Mouse (Mus musculus) limb, embryonic 12.5 days (tissue): ENCODE results near the gene Rbfox1. TPM values are rescaled to one million over a fixed set of nuclear protein-coding genes. Genes with fewer than 3 reads are reported as not detected.

Experiments used
- ATAC-seq: fragments of 200-750 bp; cut with Nextera tagmentation; 2 replicates; pipeline ENCODE4 v1.8.0; 2017; ENCODE audit warnings: low read depth, moderate TSS enrichment; ENCODE audit not compliant: insufficient number of reproducible peaks, insufficient read depth, low FRiP score, low TSS enrichment
- H3K27ac ChIP-seq: fragments of 300-500 bp; sonication (generic); 2 replicates; pipeline ENCODE4 v1.5.1; 2016; ENCODE audit warnings: mild to moderate bottlenecking, moderate library complexity
- H3K27me3 ChIP-seq: fragments of 300-500 bp; sonication (generic); 2 replicates; pipeline ENCODE4 v1.6.1; 2016; ENCODE audit warnings: mild to moderate bottlenecking, moderate library complexity
- H3K36me3 ChIP-seq: fragments of 300-500 bp; sonication (generic); 2 replicates; pipeline ENCODE4 v1.6.1; 2016; ENCODE audit warnings: mild to moderate bottlenecking, moderate library complexity
- H3K4me1 ChIP-seq: fragments of 300-500 bp; sonication (generic); replicated peaks from 2 replicates; pipeline ENCODE4 v1.6.1; 2016
- H3K4me2 ChIP-seq: fragments of 300-500 bp; sonication (generic); 2 replicates; pipeline ENCODE4 v1.6.1; 2016; ENCODE audit warnings: mild to moderate bottlenecking, moderate library complexity
- H3K4me3 ChIP-seq: fragments of 300-500 bp; sonication (generic); replicated peaks from 2 replicates; pipeline ENCODE4 v1.5.1; 2016; ENCODE audit warnings: mild to moderate bottlenecking
- H3K9ac ChIP-seq: fragments of 300-500 bp; sonication (generic); replicated peaks from 2 replicates; pipeline ENCODE4 v1.6.1; 2016; ENCODE audit warnings: mild to moderate bottlenecking, moderate library complexity
- H3K9me3 ChIP-seq: fragments of 300-500 bp; sonication (generic); 2 replicates; pipeline ENCODE4 v1.6.1; 2016; ENCODE audit warnings: mild to moderate bottlenecking, moderate library complexity
- WGBS: fragments of 180-500 bp; shearing (Covaris S2); methylation state at CpG from one replicate; pipeline ENCODE4 v1.1.7; 2016; 5-methylcytosine and 5-hydroxymethylcytosine counted together
- polyA plus RNA-seq: library from polyadenylated mRNA; unstranded; fragments of >200 nt; fragmentation: Nextera tagmentation; extraction: Ambion mirVana; gene quantifications from 2 replicates; pipeline ENCODE4 v1.2.1, GENCODE M21; 2016

Rbfox1 gene
- polyA plus RNA-seq, 1 experiment from 2014 or later: 1.9 TPM

- WGBS: 89% methylated on average over 2 of the region's 2 CpGs
- H3K4me3 ChIP-seq: no peak overlapping the region
- ATAC-seq: no peak
- H3K27ac ChIP-seq: no peak overlapping the region
- H3K36me3 ChIP-seq: no peaks in the 10 kb centered on the region
- H3K4me2 ChIP-seq: no peak overlapping the region
- no peak overlapping the region for H3K9ac ChIP-seq
- no peaks in the 10 kb centered on the region for H3K9me3 ChIP-seq
- no peaks in the 10 kb centered on the region for H3K27me3 ChIP-seq
- no peaks in the 10 kb centered on the region for H3K4me1 ChIP-seq
These were observed 699.5 kb downstream of the Rbfox1 start for GRCm38 (mm10) chr16:6584700-6585099.

- no peaks in the 10 kb centered on the region for H3K4me1 ChIP-seq
- no peaks in the 10 kb centered on the region for H3K27me3 ChIP-seq
- WGBS: 77% methylated on average over 1 of the region's 1 CpGs
- H3K4me2 ChIP-seq: no peak overlapping the region
- no peak for ATAC-seq
- H3K36me3 ChIP-seq: no peaks in the 10 kb centered on the region
- no peak overlapping the region for H3K9ac ChIP-seq
- no peaks in the 10 kb centered on the region for H3K9me3 ChIP-seq
- H3K4me3 ChIP-seq: no peak overlapping the region
- H3K27ac ChIP-seq: no peak overlapping the region
These were observed 700.0 kb downstream of the Rbfox1 start for GRCm38 (mm10) chr16:6585204-6585603.

DNA sequence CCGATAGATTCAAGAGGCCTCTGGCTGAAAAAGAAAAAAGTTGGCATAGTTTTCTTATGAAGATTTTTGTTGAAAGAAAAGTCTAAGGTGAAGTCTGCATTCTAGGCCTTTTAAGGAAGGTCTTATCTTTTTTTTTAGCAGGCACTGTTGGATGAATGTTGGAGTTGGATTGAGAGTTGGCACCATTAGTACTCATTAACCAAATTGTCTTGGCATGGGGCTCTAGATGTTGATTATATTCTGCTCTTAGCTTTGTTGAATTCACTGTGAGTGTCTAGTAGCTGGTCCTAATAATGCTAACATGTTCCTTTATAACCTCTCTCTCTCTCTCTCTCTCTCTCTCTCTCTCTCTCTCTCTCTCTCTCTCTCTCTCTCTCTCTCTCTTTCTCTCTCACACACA, 731.4 kb downstream of the Rbfox1 start:
- no peak overlapping the region for H3K4me3 ChIP-seq
- no peaks in the 10 kb centered on the region for H3K9me3 ChIP-seq
- H3K4me2 ChIP-seq: no peak overlapping the region
- H3K27ac ChIP-seq: no peak overlapping the region
- H3K9ac ChIP-seq: no peak overlapping the region
- ATAC-seq: no peak
- no peaks in the 10 kb centered on the region for H3K27me3 ChIP-seq
- 86% methylated on average over 1 of the region's 1 CpGs for WGBS
- H3K36me3 ChIP-seq: no peaks in the 10 kb centered on the region
- H3K4me1 ChIP-seq: no peaks in the 10 kb centered on the region

GRCm38 (mm10) chr16:6640330-6640729, 755.2 kb downstream of the Rbfox1 start:
- Histone ChIP-seq H3K27me3 (no peaks in the 10 kb centered on the region), H3K9me3 (no peaks in the 10 kb centered on the region), H3K4me2 (no peak overlapping the region), H3K27ac (no peak overlapping the region), H3K4me3 (no peak overlapping the region), H3K9ac (no peak overlapping the region), H3K36me3 (no peaks in the 10 kb centered on the region), H3K4me1 (no peaks in the 10 kb centered on the region)
- WGBS: 58% methylated on average over 1 of the region's 1 CpGs
- ATAC-seq: no peak

DNA sequence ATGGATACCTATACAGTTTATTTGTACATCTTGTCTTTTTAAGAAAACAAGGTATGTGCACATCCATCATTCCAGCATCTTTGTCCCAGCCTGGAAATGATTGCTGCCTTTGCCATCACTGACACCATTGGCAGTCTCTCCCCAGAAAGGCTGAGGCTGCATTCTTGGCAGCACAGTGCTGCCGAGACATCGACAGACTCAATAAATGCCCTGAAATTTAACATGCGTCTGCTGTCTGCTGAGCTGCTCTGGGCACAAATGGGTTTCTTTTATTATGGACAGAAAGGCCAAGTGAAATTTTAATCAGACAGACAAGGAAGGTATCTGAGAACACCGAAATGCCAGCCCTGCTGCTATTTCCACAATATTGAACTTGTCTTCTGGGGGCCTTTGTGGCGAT, 761.8 kb downstream of the Rbfox1 start:
- no peaks in the 10 kb centered on the region for H3K36me3 ChIP-seq
- no peaks in the 10 kb centered on the region for H3K9me3 ChIP-seq
- no peak overlapping the region for H3K4me2 ChIP-seq
- H3K27me3 ChIP-seq: no peaks in the 10 kb centered on the region
- no peaks in the 10 kb centered on the region for H3K4me1 ChIP-seq
- no peak overlapping the region for H3K27ac ChIP-seq
- no peak overlapping the region for H3K9ac ChIP-seq
- H3K4me3 ChIP-seq: no peak overlapping the region
- no peak for ATAC-seq
- WGBS: 81% methylated on average over 5 of the region's 5 CpGs

GRCm38 (mm10) chr16:6648753-6649152, 763.6 kb downstream of the Rbfox1 start:
- no peaks in the 10 kb centered on the region for H3K9me3 ChIP-seq
- no peaks in the 10 kb centered on the region for H3K36me3 ChIP-seq
- no peak overlapping the region for H3K9ac ChIP-seq
- H3K4me3 ChIP-seq: no peak overlapping the region
- no peaks in the 10 kb centered on the region for H3K27me3 ChIP-seq
- no peaks in the 10 kb centered on the region for H3K4me1 ChIP-seq
- no peak for ATAC-seq
- 87% methylated on average over 1 of the region's 1 CpGs for WGBS
- H3K27ac ChIP-seq: no peak overlapping the region
- H3K4me2 ChIP-seq: no peak overlapping the region

DNA sequence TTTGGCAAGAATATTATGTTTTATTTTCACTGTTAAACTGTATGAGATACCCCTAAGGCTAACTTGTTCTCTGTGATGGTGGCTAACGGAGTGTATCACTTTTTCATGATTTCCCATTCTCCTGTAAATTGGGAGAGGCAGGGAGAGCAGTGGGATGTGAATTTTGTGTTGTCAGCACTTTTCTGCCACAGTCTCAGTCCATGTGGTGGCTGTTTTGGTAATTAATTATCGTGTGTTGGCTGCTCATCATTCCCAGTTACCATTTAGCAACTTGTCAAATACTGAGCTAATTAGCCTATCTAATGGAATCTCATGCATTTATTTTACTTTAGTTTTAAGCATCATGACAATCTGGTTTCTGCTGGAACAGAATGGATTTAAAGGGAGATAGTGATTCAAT, 773.4 kb downstream of the Rbfox1 start:
- H3K9me3 ChIP-seq: peaks cover 11% of the 10 kb centered on the region
- no peak overlapping the region for H3K9ac ChIP-seq
- H3K36me3 ChIP-seq: no peaks in the 10 kb centered on the region
- H3K27me3 ChIP-seq: no peaks in the 10 kb centered on the region
- H3K4me1 ChIP-seq: no peaks in the 10 kb centered on the region
- H3K27ac ChIP-seq: no peak overlapping the region
- no peak overlapping the region for H3K4me3 ChIP-seq
- no peak for ATAC-seq
- WGBS: 72% methylated on average over 2 of the region's 2 CpGs
- no peak overlapping the region for H3K4me2 ChIP-seq

GRCm38 (mm10) chr16:6686076-6686757, 801.1 kb downstream of the Rbfox1 start:
- Histone ChIP-seq H3K4me2 (no peak overlapping the region), H3K9ac (no peak overlapping the region), H3K4me1 (no peaks in the 10 kb centered on the region), H3K27me3 (no peaks in the 10 kb centered on the region), H3K27ac (no peak overlapping the region), H3K36me3 (no peaks in the 10 kb centered on the region), H3K9me3 (peaks cover 6% of the 10 kb centered on the region; the same call in 1 of the 2 replicates), H3K4me3 (no peak overlapping the region)
- ATAC-seq: no peak
- WGBS: 79% methylated on average over 1 of the region's 1 CpGs

DNA sequence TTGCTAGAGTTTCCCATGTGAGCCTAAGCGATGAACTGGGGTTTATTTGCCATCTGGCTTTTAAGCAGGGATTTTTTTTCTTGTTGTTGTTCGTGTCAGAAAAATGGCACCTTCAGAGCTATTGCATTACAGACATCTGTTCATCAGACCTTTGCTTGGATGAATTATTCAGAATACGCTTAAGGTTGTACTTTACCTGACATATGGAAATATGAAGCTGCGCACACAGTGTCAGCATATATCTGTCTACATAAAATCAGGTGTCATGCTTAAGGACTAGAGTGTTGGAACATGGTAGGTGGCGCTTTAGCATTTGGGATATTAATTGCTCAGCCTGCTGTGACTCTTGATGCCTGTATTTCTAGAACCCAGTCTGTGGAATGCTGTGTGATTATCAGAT, 819.7 kb downstream of the Rbfox1 start:
- Histone ChIP-seq H3K4me1 (no peaks in the 10 kb centered on the region), H3K36me3 (no peaks in the 10 kb centered on the region), H3K27ac (no peak overlapping the region), H3K9ac (no peak overlapping the region), H3K27me3 (no peaks in the 10 kb centered on the region), H3K9me3 (no peaks in the 10 kb centered on the region), H3K4me3 (no peak overlapping the region), H3K4me2 (no peak overlapping the region)
- ATAC-seq: no peak
- WGBS: 81% methylated on average over 5 of the region's 5 CpGs

GRCm38 (mm10) chr16:6712341-6712740, 827.2 kb downstream of the Rbfox1 start:
- no peak overlapping the region for H3K4me3 ChIP-seq
- no peaks in the 10 kb centered on the region for H3K36me3 ChIP-seq
- no peaks in the 10 kb centered on the region for H3K9me3 ChIP-seq
- no peak overlapping the region for H3K9ac ChIP-seq
- H3K4me1 ChIP-seq: no peaks in the 10 kb centered on the region
- 90% methylated on average over 1 of the region's 1 CpGs for WGBS
- H3K27ac ChIP-seq: no peak overlapping the region
- H3K4me2 ChIP-seq: no peak overlapping the region
- no peaks in the 10 kb centered on the region for H3K27me3 ChIP-seq
- ATAC-seq: no peak

DNA sequence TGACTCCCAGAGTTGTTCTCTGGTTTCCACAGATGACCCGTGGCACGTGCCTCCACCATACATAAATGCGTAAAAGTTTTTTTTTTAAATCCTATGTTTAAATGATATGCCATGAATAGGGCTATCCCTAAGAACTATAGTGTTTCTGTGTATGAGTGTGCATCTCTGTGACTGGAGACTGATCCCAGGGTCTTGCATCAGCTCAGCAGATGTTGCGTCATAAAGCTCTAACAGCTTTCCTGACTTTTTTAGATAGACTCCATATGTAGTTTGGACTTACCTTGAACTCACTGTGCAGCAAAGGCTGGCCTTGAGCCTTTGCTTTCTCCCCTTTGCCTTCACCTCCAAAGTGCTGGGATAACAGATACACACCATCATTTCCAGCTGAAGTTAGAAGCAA, 830.1 kb downstream of the Rbfox1 start:
- H3K36me3 ChIP-seq: no peaks in the 10 kb centered on the region
- ATAC-seq: no peak
- H3K9ac ChIP-seq: no peak overlapping the region
- H3K4me3 ChIP-seq: no peak overlapping the region
- no peaks in the 10 kb centered on the region for H3K27me3 ChIP-seq
- no peak overlapping the region for H3K27ac ChIP-seq
- 81% methylated on average over 4 of the region's 4 CpGs for WGBS
- H3K4me1 ChIP-seq: no peaks in the 10 kb centered on the region
- H3K9me3 ChIP-seq: no peaks in the 10 kb centered on the region
- no peak overlapping the region for H3K4me2 ChIP-seq

DNA sequence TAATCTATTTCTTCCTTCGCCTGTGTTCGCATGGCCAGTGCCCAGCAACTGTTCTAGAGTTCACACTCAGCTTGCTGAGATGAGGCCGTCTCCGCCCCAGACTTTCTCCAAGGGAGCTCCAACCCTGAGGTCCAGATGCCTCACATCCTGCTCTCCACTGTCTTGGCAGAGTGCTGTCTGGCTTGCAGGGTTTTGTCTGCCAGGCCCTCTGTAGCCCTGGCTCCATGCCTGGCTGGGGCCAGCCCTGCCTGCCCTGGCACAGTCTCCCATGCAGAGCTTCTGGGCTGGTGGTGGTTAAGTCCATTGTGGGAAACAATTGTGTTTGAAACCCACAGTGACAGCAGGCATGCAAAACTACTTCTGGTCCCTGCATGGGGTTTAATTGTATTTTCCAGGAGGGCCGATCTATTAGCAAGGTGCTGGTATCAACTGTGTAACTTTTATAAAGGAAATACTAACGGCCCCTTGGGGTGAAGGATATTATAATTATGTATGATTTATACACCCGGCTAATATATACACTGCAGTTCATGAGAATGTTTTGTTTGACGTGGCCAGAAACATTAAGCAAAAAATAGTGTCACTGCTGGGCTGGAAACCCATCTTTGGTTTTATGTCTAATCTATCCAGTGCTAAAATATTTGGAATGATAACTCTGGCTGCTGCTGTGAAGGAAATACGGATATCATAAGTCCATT, 831.2 kb downstream of the Rbfox1 start:
- no peaks in the 10 kb centered on the region for H3K9me3 ChIP-seq
- no peaks in the 10 kb centered on the region for H3K4me1 ChIP-seq
- no peak overlapping the region for H3K4me3 ChIP-seq
- H3K27me3 ChIP-seq: no peaks in the 10 kb centered on the region
- no peak overlapping the region for H3K9ac ChIP-seq
- H3K4me2 ChIP-seq: no peak overlapping the region
- WGBS: 81% methylated on average over 9 of the region's 9 CpGs
- no peak overlapping the region for H3K27ac ChIP-seq
- no peaks in the 10 kb centered on the region for H3K36me3 ChIP-seq
- ATAC-seq: no peak
